Mouse (Mus musculus) liver, embryonic 12.5 days (tissue): ENCODE results near the gene Pdxp. TPM values are rescaled to one million over a fixed set of nuclear protein-coding genes. Genes with fewer than 3 reads are reported as not detected.

Source experiments
- ATAC-seq: fragments of 200-750 bp; cut with Nextera tagmentation; 2 replicates; pipeline ENCODE4 v1.8.0; 2017; ENCODE audit warnings: moderate number of reproducible peaks, mild to moderate bottlenecking, moderate library complexity
- H3K27ac ChIP-seq: fragments of 300-500 bp; sonication (generic); 2 replicates; pipeline ENCODE4 v1.5.1; 2016; ENCODE audit warnings: mild to moderate bottlenecking
- H3K27me3 ChIP-seq: fragments of 300-500 bp; sonication (generic); replicated peaks from 2 replicates; pipeline ENCODE4 v1.6.1; 2016; ENCODE audit warnings: mild to moderate bottlenecking, moderate library complexity
- H3K36me3 ChIP-seq: fragments of 300-500 bp; sonication (generic); 2 replicates; pipeline ENCODE4 v1.6.1; 2016; ENCODE audit warnings: mild to moderate bottlenecking, moderate library complexity
- H3K4me1 ChIP-seq: fragments of 300-500 bp; sonication (generic); 2 replicates; pipeline ENCODE4 v1.6.1; 2016
- H3K4me2 ChIP-seq: fragments of 300-500 bp; sonication (generic); 2 replicates; pipeline ENCODE4 v1.6.1; 2016; ENCODE audit warnings: mild to moderate bottlenecking, moderate library complexity
- H3K4me3 ChIP-seq: fragments of 300-500 bp; sonication (generic); 2 replicates; pipeline ENCODE4 v1.5.1; 2016; ENCODE audit warnings: mild to moderate bottlenecking, moderate library complexity
- H3K9ac ChIP-seq: fragments of 300-500 bp; sonication (generic); 2 replicates; pipeline ENCODE4 v1.6.1; 2016; ENCODE audit warnings: mild to moderate bottlenecking, moderate library complexity
- H3K9me3 ChIP-seq: fragments of 300-500 bp; sonication (generic); replicated peaks from 2 replicates; pipeline ENCODE4 v1.6.1; 2016; ENCODE audit warnings: mild to moderate bottlenecking, moderate library complexity
- WGBS: fragments of 180-500 bp; shearing (Covaris S2); methylation state at CpG from one replicate; pipeline ENCODE4 v1.1.7; 2016; ENCODE audit not compliant: insufficient replicate concordance; 5-methylcytosine and 5-hydroxymethylcytosine counted together
- polyA plus RNA-seq: library from polyadenylated mRNA; unstranded; fragments of >200 nt; fragmentation: Nextera tagmentation; extraction: Ambion mirVana; gene quantifications from 2 replicates; pipeline ENCODE4 v1.2.1, GENCODE M21; 2016

The Pdxp gene
- polyA plus RNA-seq, 1 experiment from 2014 or later = 17.1 TPM

DNA sequence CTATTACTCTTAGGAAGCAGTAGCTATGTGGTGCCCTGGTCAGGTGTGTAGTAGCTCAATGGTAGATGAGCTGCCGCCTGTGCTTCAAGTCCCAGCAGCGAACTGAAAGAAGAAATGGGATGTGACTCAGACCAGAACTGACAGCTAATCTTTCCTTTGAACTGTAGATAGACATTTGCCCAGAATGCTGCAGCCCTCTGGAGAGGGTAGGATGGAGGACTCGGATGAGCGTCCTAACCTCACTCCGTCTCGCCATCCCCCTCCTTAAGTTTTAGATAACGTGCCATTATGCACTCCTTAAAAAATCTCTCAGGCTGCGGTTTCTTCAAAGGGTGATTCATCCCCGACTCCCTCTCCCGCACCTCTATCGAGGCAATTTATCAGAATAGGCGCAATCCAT, 6.2 kb downstream of the Pdxp start:
- H3K27ac ChIP-seq = peak overlapping the region; percentile 53
- H3K9ac ChIP-seq = no peak overlapping the region
- peaks cover 38% of the 10 kb centered on the region for H3K36me3 ChIP-seq
- ATAC-seq = no peak
- no peak overlapping the region for H3K4me3 ChIP-seq
- 67% methylated on average over 12 of the region's 12 CpGs for WGBS
- H3K27me3 ChIP-seq = no peaks in the 10 kb centered on the region
- H3K4me1 ChIP-seq = peaks cover 85% of the 10 kb centered on the region
- H3K9me3 ChIP-seq = no peaks in the 10 kb centered on the region
- H3K4me2 ChIP-seq = no peak overlapping the region

DNA sequence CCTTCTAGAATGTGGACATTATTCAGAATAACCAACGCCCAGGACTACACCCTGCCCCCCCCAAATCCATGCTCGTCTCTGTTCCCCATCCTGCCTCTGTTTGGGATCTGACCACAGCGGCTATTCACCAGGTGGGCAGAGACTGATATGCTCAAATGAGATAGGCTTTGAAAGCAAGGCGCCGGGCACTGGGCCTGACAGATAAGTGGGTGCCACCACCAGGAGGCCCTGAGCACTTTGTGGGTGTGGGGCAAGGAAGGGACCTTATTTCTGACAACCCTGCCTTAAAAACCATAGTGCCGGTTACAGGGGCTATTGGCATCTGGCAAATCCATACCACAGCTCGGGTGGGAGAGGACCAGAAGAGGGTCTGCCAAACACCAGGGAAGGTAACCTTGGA, 9.0 kb downstream of the Pdxp start:
- Histone ChIP-seq H3K4me1 (peaks cover 88% of the 10 kb centered on the region), H3K27me3 (no peaks in the 10 kb centered on the region), H3K9me3 (no peaks in the 10 kb centered on the region), H3K36me3 (peaks cover 21% of the 10 kb centered on the region), H3K4me2 (peak overlapping the region; percentile 83), H3K9ac (peak overlapping the region; percentile 73), H3K4me3 (peak overlapping the region; percentile 43), H3K27ac (peak overlapping the region; percentile 98)
- WGBS = 34% methylated on average over 7 of the region's 7 CpGs
- ATAC-seq = peak; percentile 80

DNA sequence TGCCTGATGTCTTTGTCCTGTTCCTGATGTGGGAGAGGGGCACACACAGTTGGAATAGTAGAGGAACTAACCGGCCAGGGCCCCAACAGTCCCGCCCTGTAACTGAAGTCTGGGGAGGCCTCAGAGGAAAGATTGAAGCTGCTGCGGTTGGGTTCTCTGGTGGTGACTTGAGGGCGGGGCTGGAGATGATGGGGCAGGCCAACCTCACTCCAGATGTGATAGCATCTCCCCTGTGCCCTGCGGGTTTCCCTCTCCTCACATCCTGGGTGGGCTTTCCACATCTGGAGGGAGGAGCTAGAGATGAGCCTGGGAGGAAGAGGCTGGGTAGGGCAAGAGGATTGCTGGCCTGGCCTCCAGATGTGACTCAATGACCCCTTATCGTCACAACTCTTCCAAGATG, 9.9 kb downstream of the Pdxp start:
- Histone ChIP-seq H3K4me3 (peak overlapping the region; percentile 43), H3K4me1 (peaks cover 93% of the 10 kb centered on the region), H3K36me3 (peaks cover 14% of the 10 kb centered on the region)

DNA sequence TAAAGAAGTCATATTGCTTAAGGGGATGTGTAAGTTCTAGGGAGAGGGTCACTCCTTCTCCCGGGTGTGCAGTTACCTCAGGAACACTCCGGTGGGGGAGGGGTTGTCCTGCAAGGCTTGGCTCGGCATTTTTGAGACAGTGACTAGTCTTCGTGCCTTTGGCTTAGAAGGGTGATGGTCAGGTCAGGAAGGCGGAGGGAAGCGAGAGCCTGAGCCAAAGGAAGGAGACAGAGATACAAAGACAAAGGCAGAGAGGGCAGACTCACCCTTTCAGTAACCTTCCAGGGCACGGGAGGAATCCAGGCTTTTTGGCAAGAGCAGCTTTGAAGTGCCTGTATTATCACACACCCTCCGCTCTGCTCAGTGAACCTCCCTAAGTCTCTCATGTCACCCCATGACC, 11.4 kb downstream of the Pdxp start:
- H3K9me3 ChIP-seq = no peaks in the 10 kb centered on the region
- peak overlapping the region; percentile 94 for H3K4me2 ChIP-seq
- no peak for ATAC-seq
- WGBS = 45% methylated on average over 8 of the region's 8 CpGs
- H3K4me1 ChIP-seq = peaks cover 94% of the 10 kb centered on the region
- peak overlapping the region; percentile 36 for H3K9ac ChIP-seq
- peak overlapping the region; percentile 98 for H3K27ac ChIP-seq
- H3K4me3 ChIP-seq = no peak overlapping the region
- H3K27me3 ChIP-seq = no peaks in the 10 kb centered on the region
- H3K36me3 ChIP-seq = peaks cover 13% of the 10 kb centered on the region

More for the DNA sequence above, 9.9 kb downstream of the Pdxp start:
- 13% methylated on average over 6 of the region's 6 CpGs for WGBS
- peak overlapping the region; percentile 73 for H3K9ac ChIP-seq
- peak overlapping the region; percentile 98 for H3K27ac ChIP-seq
- no peaks in the 10 kb centered on the region for H3K27me3 ChIP-seq
- H3K4me2 ChIP-seq = peak overlapping the region; percentile 83
- ATAC-seq = peak; percentile 82
- no peaks in the 10 kb centered on the region for H3K9me3 ChIP-seq

DNA sequence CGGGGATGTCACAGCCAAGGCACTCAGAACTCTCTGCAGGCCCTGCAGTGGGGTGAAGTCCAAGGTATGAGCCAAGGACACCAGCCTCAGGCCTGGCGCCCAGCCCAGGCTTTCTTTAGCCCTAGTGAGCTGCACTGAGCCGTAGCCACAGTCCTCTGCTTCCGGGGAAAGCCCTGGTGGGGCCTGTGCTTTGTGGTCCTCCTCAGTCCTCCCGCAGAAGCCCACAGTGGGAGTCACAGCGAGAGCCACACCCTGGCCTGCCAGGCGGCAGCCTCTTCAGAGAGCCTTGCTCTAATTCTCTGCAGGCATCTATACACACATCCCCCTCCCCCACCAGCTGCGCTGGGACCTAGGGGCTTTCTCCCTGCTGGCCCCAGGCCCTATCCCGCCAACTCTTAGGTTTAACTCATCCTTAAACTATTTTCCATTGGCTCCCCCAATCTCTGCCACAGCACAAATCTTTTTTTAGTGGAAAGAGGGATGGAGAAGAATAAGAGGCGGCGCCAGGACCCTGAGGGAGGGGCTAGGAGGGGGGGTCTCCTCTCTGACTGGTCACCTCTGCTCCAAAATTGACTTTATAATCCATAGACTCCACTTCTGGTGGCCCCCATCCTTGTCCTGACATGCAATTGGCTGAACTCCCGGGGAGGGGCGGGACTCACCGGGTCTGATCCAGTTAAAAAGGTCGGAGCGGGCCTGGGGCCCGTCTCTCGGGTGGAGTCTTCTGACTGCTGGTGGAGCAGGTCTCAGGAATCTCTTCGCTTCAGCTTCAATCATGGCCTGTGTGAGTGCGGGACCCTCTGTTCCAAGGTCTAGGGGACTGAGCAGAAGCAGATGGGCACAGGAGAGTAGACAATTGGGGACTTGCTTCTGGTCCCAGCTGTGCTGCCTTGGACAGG, 12.6 kb downstream of the Pdxp start, which contains the start of gene Lgals1:
Gene Lgals1 (plus strand): TSS at position 705 of the 899 bp plus-strand sequence.
- ATAC-seq = peak; percentile 57

DNA sequence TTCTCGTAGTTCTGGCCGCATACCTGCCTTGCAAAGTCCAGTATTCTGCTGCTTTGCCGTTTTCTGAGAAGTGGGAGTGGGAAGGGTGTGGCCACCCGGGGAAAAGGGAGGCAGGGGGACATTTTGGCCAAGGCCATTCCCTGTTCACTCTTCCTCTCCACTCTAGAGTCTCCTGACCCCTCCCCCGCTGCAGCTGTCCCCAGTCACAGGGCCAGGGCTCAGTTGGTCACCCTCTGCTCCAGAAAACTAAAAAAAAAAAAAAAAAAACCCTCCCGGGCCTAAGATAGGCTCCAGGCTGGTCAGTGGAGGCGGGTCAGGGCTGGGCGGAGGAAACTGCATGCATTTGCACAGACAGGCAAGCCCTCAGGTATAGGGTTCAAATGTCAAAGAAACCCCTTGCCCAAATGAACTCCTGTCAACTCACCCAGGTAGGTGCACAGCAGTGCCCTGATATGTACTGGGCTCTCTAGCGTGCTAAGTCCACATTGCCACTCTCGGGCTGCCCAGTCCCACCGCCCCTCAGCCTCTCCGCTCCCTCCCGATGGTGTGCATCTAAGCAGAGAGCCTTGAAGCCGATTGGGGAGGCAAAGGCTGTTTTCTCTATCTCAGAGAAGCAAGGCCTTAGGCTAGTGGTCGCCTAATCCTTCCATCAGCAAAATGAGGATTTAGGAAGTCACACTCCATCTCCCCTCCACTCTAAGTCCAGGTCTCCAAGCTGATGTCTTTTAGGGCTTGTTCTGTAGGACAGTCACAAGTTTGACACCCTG, 13.5 kb downstream of the Pdxp start:
- Histone ChIP-seq H3K9ac (peak overlapping the region; percentile 74), H3K27me3 (no peaks in the 10 kb centered on the region), H3K36me3 (peaks cover 15% of the 10 kb centered on the region), H3K27ac (peak overlapping the region; percentile 98), H3K4me3 (peak overlapping the region; percentile 61), H3K4me1 (peaks cover 93% of the 10 kb centered on the region), H3K9me3 (no peaks in the 10 kb centered on the region), H3K4me2 (peak overlapping the region; percentile 94)
- 12% methylated on average over 15 of the region's 15 CpGs for WGBS
- ATAC-seq = no peak

More for the DNA sequence above, 12.6 kb downstream of the Pdxp start, which contains the start of gene Lgals1:
- Histone ChIP-seq H3K4me1 (peaks cover 93% of the 10 kb centered on the region), H3K27ac (peak within 1 kb of the TSS; percentile 98), H3K4me3 (peak within 1 kb of the TSS; percentile 61), H3K27me3 (no peaks in the 10 kb centered on the region), H3K9me3 (no peaks in the 10 kb centered on the region), H3K36me3 (peaks cover 15% of the 10 kb centered on the region), H3K4me2 (peak within 1 kb of the TSS; percentile 94), H3K9ac (peak within 1 kb of the TSS; percentile 74)
- WGBS = 10% methylated on average over 20 of the region's 20 CpGs

DNA sequence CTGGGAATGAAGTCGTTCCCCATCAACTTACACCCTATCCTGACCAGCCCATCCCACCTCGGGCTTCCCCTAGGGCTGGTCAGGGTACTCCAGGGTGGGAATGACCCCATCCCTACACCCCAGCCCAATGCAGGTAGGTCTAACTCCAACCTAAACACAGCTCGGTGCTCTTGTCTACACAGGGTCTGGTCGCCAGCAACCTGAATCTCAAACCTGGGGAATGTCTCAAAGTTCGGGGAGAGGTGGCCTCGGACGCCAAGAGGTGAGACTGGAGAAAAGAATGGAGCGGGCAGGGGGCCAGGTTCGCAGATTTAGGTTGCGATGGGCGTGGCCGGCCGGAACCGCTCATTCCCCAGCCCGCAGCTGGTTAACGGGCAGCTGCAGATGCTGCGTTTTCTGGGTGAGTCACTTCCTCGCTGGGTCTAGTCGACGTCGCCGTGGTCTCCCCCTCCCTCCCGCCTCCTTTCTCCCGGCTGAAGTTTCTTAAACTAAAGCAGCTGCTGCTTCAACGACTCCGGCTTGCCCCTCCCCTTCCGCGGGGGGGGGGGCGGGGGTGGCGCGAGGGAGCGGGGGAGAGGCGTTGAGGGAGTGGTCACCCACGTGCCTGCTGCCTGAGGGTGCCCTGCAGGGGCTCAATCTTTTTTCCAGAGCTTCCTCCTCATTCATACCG, 14.2 kb downstream of the Pdxp start:
- Histone ChIP-seq H3K4me1 (peaks cover 90% of the 10 kb centered on the region), H3K27ac (peak overlapping the region; percentile 98), H3K4me2 (peak overlapping the region; percentile 94), H3K9me3 (no peaks in the 10 kb centered on the region), H3K27me3 (no peaks in the 10 kb centered on the region), H3K9ac (peak overlapping the region; percentile 74), H3K4me3 (peak overlapping the region; percentile 61), H3K36me3 (peaks cover 15% of the 10 kb centered on the region)
- peak; percentile 11; the same call in 1 of the 2 replicates for ATAC-seq
- WGBS = under 1% methylated on average over 27 of the region's 35 CpGs

DNA sequence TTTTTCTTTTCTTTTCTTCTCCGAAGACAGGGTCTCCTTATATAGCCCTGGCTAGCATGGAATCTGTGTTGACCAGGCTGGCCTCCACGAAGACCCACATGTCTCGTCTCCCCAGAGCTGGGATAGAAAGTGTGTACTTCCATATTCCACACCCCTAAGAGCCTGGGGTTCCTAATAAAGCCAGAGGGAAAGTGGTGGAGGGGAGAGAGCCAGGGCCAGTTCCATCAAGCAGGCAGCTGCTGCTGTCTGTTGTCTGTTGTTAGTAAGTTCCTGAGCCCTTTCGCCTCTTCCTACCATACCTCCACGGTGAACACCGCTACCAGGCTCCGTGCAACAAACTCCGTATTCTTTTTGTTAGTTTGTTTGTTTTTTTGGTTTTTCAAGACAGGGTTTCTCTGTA, 14.8 kb downstream of the Pdxp start:
- H3K4me3 ChIP-seq = peak overlapping the region; percentile 61
- peak overlapping the region; percentile 98 for H3K27ac ChIP-seq
- H3K4me2 ChIP-seq = peak overlapping the region; percentile 94
- H3K9ac ChIP-seq = peak overlapping the region; percentile 74
- H3K9me3 ChIP-seq = no peaks in the 10 kb centered on the region
- WGBS = 43% methylated on average over 8 of the region's 8 CpGs
- no peak for ATAC-seq
- H3K36me3 ChIP-seq = peaks cover 15% of the 10 kb centered on the region
- peaks cover 89% of the 10 kb centered on the region for H3K4me1 ChIP-seq
- H3K27me3 ChIP-seq = no peaks in the 10 kb centered on the region

DNA sequence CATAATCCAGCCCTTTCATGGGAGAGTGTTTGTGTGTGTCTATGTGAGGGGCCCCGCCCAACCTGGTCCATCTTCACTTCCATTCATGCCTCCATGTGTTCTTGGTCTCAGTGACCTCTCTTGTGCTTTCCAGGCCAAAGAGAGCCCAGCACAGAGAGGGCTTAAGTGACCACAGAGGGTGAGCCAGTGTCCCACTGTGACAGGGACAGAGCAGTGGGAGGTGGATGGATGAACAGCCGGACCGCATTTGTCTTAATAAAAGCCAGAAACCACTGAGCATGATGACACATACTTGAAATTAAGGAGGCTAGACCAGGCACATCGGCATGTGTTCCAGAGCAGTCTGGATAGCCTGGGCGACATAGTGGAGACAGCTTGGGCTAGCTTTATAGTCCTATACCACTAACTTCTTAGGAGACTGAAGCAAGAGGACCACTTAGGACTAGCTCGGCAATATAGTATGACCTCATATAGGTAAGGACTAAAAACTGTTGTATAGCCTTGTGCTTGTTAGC, 16.5 kb downstream of the Pdxp start:
- no peaks in the 10 kb centered on the region for H3K9me3 ChIP-seq
- H3K27me3 ChIP-seq = no peaks in the 10 kb centered on the region
- WGBS = 84% methylated on average over 6 of the region's 6 CpGs
- peaks cover 15% of the 10 kb centered on the region for H3K36me3 ChIP-seq
- no peak overlapping the region for H3K4me3 ChIP-seq
- H3K27ac ChIP-seq = peak overlapping the region; percentile 49
- no peak overlapping the region for H3K9ac ChIP-seq
- H3K4me2 ChIP-seq = no peak overlapping the region
- H3K4me1 ChIP-seq = peaks cover 78% of the 10 kb centered on the region
- no peak for ATAC-seq

DNA sequence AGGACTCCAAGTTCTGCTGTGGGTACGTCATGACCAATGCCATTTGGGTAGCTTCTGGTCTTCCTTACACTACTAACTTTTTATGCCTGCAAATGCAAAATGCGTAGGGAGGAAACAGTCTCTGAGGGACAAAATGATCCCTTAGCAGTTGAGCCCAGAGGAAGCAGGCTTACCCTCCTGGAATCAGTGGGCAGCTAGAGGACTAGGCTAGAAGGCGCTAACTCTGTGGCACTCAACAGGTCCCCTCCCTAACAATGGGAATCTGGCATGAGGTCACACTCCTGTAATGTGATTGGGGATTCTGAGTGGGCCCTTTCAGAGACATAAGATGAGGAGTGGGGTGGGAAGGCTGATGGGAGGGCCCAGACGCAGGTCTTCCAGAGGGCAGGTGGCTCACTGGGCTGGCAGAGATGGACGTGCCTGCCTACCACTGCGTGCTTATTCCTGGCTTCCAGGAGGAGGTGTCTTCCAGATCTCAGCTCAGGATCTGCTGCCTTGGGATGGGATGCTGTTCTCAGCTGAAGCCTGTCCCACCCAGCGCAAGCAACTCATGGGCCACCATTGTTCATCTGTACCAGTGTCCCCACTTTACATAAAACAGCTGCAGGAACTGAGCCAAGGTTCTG, 17.2 kb downstream of the Pdxp start:
- no peaks in the 10 kb centered on the region for H3K9me3 ChIP-seq
- H3K36me3 ChIP-seq = peaks cover 15% of the 10 kb centered on the region
- no peak for ATAC-seq
- no peak overlapping the region for H3K4me3 ChIP-seq
- H3K4me1 ChIP-seq = peaks cover 77% of the 10 kb centered on the region
- 80% methylated on average over 7 of the region's 7 CpGs for WGBS
- H3K9ac ChIP-seq = no peak overlapping the region
- H3K27me3 ChIP-seq = no peaks in the 10 kb centered on the region
- H3K4me2 ChIP-seq = no peak overlapping the region
- H3K27ac ChIP-seq = peak overlapping the region; percentile 49

DNA sequence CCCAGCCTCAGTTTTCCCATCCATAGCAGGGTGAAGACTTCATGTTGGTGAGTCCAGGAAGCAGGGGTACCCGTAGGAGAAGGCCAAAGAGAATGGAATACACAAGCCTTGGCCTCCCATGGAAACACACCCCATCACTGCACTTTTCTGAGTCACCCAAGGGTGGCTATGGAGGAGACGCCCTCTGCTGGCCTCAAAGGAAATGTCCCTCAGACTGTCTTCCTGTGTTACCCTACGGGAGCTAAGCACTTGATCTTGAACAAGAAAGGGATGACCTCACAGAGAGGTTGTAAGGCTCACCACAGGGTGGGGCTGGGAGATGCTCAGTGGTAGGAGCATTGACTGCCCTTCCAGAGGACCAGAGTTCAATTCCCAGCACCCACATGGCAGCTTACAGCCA, 17.9 kb downstream of the Pdxp start:
- Histone ChIP-seq H3K4me3 (no peak overlapping the region), H3K9ac (no peak overlapping the region), H3K36me3 (peaks cover 19% of the 10 kb centered on the region), H3K4me1 (peaks cover 77% of the 10 kb centered on the region), H3K9me3 (no peaks in the 10 kb centered on the region), H3K27me3 (no peaks in the 10 kb centered on the region), H3K27ac (peak overlapping the region; percentile 49), H3K4me2 (no peak overlapping the region)
- ATAC-seq = peak; percentile 43
- WGBS = 4% methylated on average over 3 of the region's 3 CpGs
